Mouse (Mus musculus): ENCODE data around the gene Zbtb9.
A peak's percentile ranks its signal among the peaks of the same experiment; 100 is the strongest.

The Zbtb9 gene

GRCm38 (mm10) chr17:26971247-26971905 lies 1.6 kb upstream of the Zbtb9 start:
- no peak for DNase-seq (ENCODE audit: low read depth, low spot score)

- no peak for DNase-seq (ENCODE audit: low read depth, low spot score)
Observed at GRCm38 (mm10) chr17:26972107-26972506, 860 bp upstream of the Zbtb9 start.

- DNase-seq (ENCODE audit: low read depth, low spot score) = no peak
Observed at GRCm38 (mm10) chr17:26974547-26974946, 1.6 kb downstream of the Zbtb9 start.

GRCm38 (mm10) chr17:26975415-26975814 lies 2.4 kb downstream of the Zbtb9 start:
- DNase-seq (ENCODE audit: low read depth, low spot score) = no peak

GRCm38 (mm10) chr17:26977354-26977753 lies 4.4 kb downstream of the Zbtb9 start:
- peak; percentile 44 for DNase-seq (ENCODE audit: low read depth, low spot score)

- DNase-seq (ENCODE audit: low read depth, low spot score) = no peak
Observed at GRCm38 (mm10) chr17:26979426-26979825, 6.5 kb downstream of the Zbtb9 start.

GRCm38 (mm10) chr17:26981050-26981449 lies 8.1 kb downstream of the Zbtb9 start:
- DNase-seq (ENCODE audit: low read depth, low spot score) = no peak

- no peak for DNase-seq (ENCODE audit: low read depth, low spot score)
Observed at GRCm38 (mm10) chr17:26983382-26983781, 10.4 kb downstream of the Zbtb9 start.

- no peak for DNase-seq (ENCODE audit: low read depth, low spot score)
Observed at GRCm38 (mm10) chr17:26985503-26986179, 12.7 kb downstream of the Zbtb9 start.

- no peak for DNase-seq (ENCODE audit: low read depth, low spot score)
Observed at GRCm38 (mm10) chr17:26990521-26990920, 17.6 kb downstream of the Zbtb9 start.

- DNase-seq (ENCODE audit: low read depth, low spot score) = no peak
Observed at GRCm38 (mm10) chr17:26994410-26994809, 21.4 kb downstream of the Zbtb9 start.

- no peak for DNase-seq (ENCODE audit: low read depth, low spot score)
Observed at GRCm38 (mm10) chr17:26995006-26995405, 22.0 kb downstream of the Zbtb9 start.

GRCm38 (mm10) chr17:26995562-26995961 lies 22.6 kb downstream of the Zbtb9 start:
- no peak for DNase-seq (ENCODE audit: low read depth, low spot score)

GRCm38 (mm10) chr17:26997661-26998060 lies 24.7 kb downstream of the Zbtb9 start:
- peak; percentile 69 for DNase-seq (ENCODE audit: low read depth, low spot score)

- DNase-seq (ENCODE audit: low read depth, low spot score) = no peak
Observed at GRCm38 (mm10) chr17:26998283-26998682, 25.3 kb downstream of the Zbtb9 start.

- peak; percentile 66 for DNase-seq (ENCODE audit: low read depth, low spot score)
Observed at GRCm38 (mm10) chr17:26999996-27000395, 27.0 kb downstream of the Zbtb9 start.

GRCm38 (mm10) chr17:27001151-27001550 lies 28.2 kb downstream of the Zbtb9 start:
- peak; percentile 91 for DNase-seq (ENCODE audit: low read depth, low spot score)

- peak; percentile 78 for DNase-seq (ENCODE audit: low read depth, low spot score)
Observed at GRCm38 (mm10) chr17:27001889-27002288, 28.9 kb downstream of the Zbtb9 start.

- peak; percentile 89 for DNase-seq (ENCODE audit: low read depth, low spot score)
Observed at GRCm38 (mm10) chr17:27004431-27004830, 31.5 kb downstream of the Zbtb9 start.

- DNase-seq (ENCODE audit: low read depth, low spot score) = peak; percentile 72
Observed at GRCm38 (mm10) chr17:27004903-27005485, 32.0 kb downstream of the Zbtb9 start.

- DNase-seq (ENCODE audit: low read depth, low spot score) = no peak
Observed at GRCm38 (mm10) chr17:27005644-27006043, 32.7 kb downstream of the Zbtb9 start.

- DNase-seq (ENCODE audit: low read depth, low spot score) = no peak
Observed at GRCm38 (mm10) chr17:27008277-27008676, 35.3 kb downstream of the Zbtb9 start.

GRCm38 (mm10) chr17:27011167-27011566 lies 38.2 kb downstream of the Zbtb9 start:
- no peak for DNase-seq (ENCODE audit: low read depth, low spot score)
